Mouse (Mus musculus): ENCODE results near the gene Suclg2.

Suclg2 gene

GRCm38 (mm10) chr6:95674651-95675050 lies 43.9 kb downstream of the Suclg2 start:
- no peak for TF ChIP-seq GATA4 (IDR thresholded peaks at IDR 0.05; ENCODE audit: insufficient replicate concordance, low read length)

DNA sequence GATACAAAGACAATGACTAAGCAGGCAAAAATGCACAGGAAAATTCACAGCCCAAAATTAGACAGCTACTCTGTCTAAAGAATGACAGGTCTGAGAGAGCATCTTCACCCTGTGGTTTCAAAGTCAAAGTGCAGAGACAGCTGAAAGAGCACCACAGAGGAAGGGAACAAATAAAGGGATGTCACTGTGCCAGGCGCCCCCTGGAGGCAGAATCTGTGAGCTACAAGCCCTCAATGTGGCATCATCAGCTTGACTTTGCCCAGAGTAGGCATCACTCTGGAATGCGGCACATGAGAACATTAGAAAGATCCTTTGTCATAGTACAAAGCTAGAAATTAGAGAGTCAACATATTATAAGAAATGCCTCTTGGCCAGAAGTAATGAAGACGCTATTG lies 49.3 kb downstream of the Suclg2 start:
- TF ChIP-seq GATA4 (IDR thresholded peaks at IDR 0.05; ENCODE audit: insufficient replicate concordance, low read length) = no peak

GRCm38 (mm10) chr6:95668629-95669334 lies 49.8 kb downstream of the Suclg2 start:
- no peak for TF ChIP-seq GATA4 (IDR thresholded peaks at IDR 0.05; ENCODE audit: insufficient replicate concordance, low read length)

GRCm38 (mm10) chr6:95657671-95658070 lies 60.9 kb downstream of the Suclg2 start:
- no peak for TF ChIP-seq GATA4 (IDR thresholded peaks at IDR 0.05; ENCODE audit: insufficient replicate concordance, low read length)

- TF ChIP-seq GATA4 (IDR thresholded peaks at IDR 0.05; ENCODE audit: insufficient replicate concordance, low read length) = no peak
These were observed 64.9 kb downstream of the Suclg2 start for GRCm38 (mm10) chr6:95653662-95654061.

DNA sequence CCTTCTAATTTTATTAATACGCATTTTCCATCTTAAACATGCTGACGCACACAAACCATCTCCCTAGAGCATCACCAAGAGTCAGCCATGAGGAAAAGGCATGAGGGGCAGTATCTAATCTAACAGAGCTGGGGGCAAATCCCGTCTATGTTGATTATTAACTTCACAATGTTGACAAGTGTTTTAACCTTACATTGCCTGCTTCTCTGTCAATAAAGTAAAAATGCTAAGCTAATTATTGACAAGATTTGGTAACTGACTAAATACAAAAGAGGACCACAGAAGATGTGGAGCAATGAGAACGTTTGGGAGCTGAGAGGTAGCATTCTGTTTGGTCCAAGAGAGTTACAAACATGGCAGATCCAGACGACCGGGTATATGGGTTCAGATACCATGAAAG lies 65.8 kb downstream of the Suclg2 start:
- peak; percentile 55; the same call in 1 of the 2 replicates for TF ChIP-seq GATA4 (IDR thresholded peaks at IDR 0.05; ENCODE audit: insufficient replicate concordance, low read length)

DNA sequence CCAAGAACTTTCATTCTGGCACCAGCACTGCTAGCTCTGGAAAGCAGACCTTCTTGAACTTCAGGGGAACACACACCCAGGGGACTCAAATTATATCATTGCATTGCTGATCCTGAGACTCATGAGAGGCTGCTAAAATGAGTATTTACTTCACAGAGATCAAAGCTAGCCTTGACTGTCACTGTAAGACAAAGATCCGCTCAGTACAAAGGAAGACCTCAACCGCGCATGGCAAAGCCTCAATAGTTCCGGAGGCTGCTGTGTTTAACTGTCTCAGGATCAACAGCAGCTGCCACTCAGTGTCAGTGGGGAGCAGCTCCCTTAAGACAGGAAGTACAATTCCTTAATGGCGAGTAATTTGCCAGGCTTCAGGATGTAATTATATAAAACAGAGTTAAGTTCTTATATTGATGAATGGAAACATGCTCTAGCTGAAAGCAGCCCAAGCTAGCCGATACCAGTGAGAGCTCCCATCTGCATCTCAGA lies 67.2 kb downstream of the Suclg2 start:
- no peak for TF ChIP-seq GATA4 (IDR thresholded peaks at IDR 0.05; ENCODE audit: insufficient replicate concordance, low read length)

DNA sequence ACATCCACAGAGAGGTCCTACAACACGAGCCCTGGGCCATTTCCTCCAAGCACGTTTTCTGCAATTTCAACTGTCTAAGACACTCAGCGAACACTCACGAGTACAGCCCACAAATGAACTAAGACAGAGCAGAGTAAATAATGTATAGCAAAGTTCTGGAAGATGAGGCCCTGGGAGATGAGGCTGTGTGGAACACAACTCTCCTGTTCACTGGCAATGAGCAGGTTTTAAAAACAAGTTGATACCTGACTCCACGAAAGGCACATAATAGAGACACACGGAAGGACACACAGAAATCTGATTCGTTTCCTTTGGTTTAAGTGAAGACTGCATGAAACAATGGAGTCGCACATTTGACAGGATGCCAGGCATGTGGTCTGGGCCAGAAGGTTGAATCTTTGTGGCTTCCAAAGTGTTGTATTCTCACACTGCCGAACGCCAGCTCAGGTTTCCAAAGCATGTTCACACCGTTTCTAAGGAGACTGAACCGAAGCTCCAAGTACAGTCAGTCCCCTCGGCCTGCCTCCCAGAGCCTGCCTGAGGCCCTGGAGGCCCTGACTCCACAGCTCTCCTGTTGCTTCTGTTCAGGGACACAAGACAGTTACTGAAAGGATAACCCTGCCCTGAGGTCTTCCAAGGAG lies 68.4 kb downstream of the Suclg2 start:
- no peak for TF ChIP-seq GATA4 (IDR thresholded peaks at IDR 0.05; ENCODE audit: insufficient replicate concordance, low read length)

- TF ChIP-seq GATA4 (IDR thresholded peaks at IDR 0.05; ENCODE audit: insufficient replicate concordance, low read length) = no peak
These were observed 69.4 kb downstream of the Suclg2 start for GRCm38 (mm10) chr6:95649123-95649663.

DNA sequence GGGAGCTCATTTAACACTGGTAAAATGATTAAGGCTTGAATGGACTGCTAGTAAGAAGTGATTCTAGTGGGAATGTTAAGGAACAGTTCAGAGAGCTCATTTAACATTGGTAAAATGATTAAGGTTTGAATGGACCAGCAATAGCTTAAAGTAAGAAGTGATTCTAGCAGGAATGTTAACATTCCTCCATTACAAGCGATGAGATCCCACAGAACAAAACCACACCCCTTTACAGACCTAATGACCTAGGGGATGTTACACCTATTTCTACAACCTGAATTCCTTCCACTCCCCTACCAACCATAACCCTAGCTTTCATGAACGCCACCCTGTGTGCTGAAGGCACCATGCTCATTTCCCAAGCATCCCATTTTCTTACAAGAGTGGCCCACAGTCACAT lies 81.2 kb downstream of the Suclg2 start:
- no peak for TF ChIP-seq GATA4 (IDR thresholded peaks at IDR 0.05; ENCODE audit: insufficient replicate concordance, low read length)

DNA sequence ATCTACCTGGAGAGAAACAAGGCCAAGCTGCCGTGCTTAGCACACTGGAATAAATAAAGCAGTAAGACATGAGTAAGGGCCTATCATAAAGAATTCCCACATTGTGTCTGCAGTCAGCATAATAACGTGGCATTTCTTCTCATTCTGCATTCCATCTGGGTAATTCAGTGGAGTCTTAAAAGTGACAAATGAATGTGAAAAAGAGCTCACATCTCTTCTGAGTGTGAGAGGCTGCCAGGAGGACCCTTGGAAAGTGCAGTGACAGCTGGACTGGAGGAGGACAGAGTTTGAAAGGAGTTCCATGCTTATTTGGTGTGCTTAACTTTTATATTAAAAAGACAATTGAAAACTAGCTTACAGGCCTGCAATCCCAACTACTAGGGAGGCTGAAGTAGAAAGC lies 83.2 kb downstream of the Suclg2 start:
- TF ChIP-seq GATA4 (IDR thresholded peaks at IDR 0.05; ENCODE audit: insufficient replicate concordance, low read length) = no peak

DNA sequence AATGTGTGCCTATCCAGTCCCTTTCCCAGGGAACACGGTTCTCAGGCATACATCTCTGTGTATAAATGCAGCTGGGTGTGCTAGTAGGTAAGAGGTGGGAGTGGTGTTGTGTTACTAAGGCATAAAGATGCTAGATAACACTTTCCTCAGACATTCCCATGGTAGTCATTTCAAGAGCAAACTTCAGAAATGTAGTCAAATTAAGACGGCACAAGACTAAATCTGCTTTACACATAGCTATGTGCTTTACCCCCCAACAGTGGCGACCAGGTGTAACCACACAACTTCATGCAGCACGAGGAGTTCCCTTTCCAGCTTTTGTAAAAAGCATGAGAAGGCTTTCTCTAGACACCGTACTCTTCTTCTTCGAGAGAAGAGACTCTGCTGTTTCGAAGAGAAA lies 89.5 kb downstream of the Suclg2 start:
- TF ChIP-seq GATA4 (IDR thresholded peaks at IDR 0.05; ENCODE audit: insufficient replicate concordance, low read length) = no peak

GRCm38 (mm10) chr6:95621821-95622220 lies 96.8 kb downstream of the Suclg2 start:
- TF ChIP-seq GATA4 (IDR thresholded peaks at IDR 0.05; ENCODE audit: insufficient replicate concordance, low read length) = no peak

DNA sequence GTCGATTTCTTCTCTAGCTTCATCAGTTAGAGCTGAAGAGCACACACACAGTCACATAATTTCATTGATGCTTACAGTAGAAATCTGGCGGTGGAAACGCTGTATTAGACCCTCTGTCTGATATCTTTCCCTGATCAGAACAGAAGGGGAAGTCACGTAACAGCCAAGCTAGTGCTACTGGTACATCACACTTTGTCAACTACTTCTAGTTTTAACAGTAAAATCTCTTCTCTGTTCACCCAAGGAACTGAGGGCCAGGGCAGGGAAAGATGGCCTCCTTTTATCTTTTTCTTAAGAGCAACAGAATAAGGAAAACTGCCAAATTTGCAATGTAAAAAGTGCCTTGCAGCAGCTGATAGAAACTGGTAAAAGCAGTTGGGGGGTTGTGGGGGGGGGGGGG lies 97.8 kb downstream of the Suclg2 start:
- TF ChIP-seq GATA4 (IDR thresholded peaks at IDR 0.05; ENCODE audit: insufficient replicate concordance, low read length) = no peak

- no peak for TF ChIP-seq GATA4 (IDR thresholded peaks at IDR 0.05; ENCODE audit: insufficient replicate concordance, low read length)
These were observed 98.8 kb downstream of the Suclg2 start for GRCm38 (mm10) chr6:95619817-95620216.

- TF ChIP-seq GATA4 (IDR thresholded peaks at IDR 0.05; ENCODE audit: insufficient replicate concordance, low read length) = no peak
These were observed 100.2 kb downstream of the Suclg2 start for GRCm38 (mm10) chr6:95618434-95618833.

Measured in liver, adult (tissue).